Mouse (Mus musculus) olfactory bulb, adult 2 months (tissue): ENCODE results near the gene Depdc5.

Source experiments
- CTCF ChIP-seq: fragments of 200-500 bp; IDR thresholded peaks from 2 replicates; pipeline ENCODE4 v1.5.1; 2012; ENCODE audit warnings: low read depth, mild to moderate bottlenecking, low read length, moderate library complexity; ENCODE audit not compliant: insufficient read depth
- POLR2A ChIP-seq: fragments of 200-500 bp; IDR thresholded peaks from 2 replicates; pipeline ENCODE4 v1.6.1; 2012; ENCODE audit warnings: mild to moderate bottlenecking, low read depth, low read length, moderate library complexity; ENCODE audit not compliant: insufficient read depth

- no peak for TF ChIP-seq POLR2A
- no peak for TF ChIP-seq CTCF
Measured at GRCm38 (mm10) chr5:32840029-32840428, 23.5 kb upstream of the Depdc5 start.
